Mouse (Mus musculus): ENCODE results near the gene Vmn1r72. TPM values are rescaled to one million over a fixed set of nuclear protein-coding genes. Genes with fewer than 3 reads are reported as not detected.
"Not testable (repeated sequence)": the region's sequence is repeated elsewhere in the genome, so short reads cannot be mapped to it uniquely, and the experiment has no call there.

Vmn1r72 gene
- not detected in 2 replicates for polyA plus RNA-seq (2015; fragmentation: Nextera tagmentation; extraction: Ambion mirVana)

- not testable (repeated sequence) for H3K9ac ChIP-seq; H3K4me1 ChIP-seq (replicated peaks); ATAC-seq (ENCODE audit: low read depth); H3K27me3 ChIP-seq; H3K27ac ChIP-seq (replicated peaks); H3K4me3 ChIP-seq; H3K36me3 ChIP-seq; H3K4me2 ChIP-seq
- H3K9me3 ChIP-seq: peaks cover 16% of the 10 kb centered on the region
Measured at GRCm38 (mm10) chr7:11680047-11680446, at the start of gene Vmn1r72. Gene Vmn1r72, minus strand, starts transcription at chr7:11680147.

DNA sequence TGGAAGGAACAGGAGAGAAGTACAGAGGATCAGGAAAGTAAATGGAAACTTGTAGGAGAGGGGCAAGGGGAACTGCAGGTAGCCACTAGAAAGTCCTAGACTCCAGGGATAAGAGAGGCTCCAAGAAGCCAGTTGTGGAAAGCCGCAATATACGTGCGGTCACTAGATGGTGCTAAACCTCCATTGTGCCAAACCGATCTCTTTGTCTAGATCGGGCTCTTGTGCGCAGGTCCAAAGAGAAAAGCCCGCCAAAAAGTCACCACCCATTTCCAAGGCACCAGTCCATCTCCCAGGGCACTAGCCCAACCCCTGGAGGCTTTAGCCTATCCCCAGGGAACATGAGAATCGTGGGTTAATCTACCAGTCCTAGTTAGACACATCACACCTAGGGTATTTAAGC is 62.9 kb downstream of the Vmn1r72 start:
- H3K4me3 ChIP-seq; H3K27ac ChIP-seq (replicated peaks); H3K36me3 ChIP-seq; H3K27me3 ChIP-seq; H3K4me2 ChIP-seq; ATAC-seq (ENCODE audit: low read depth); H3K4me1 ChIP-seq (replicated peaks); H3K9me3 ChIP-seq; H3K9ac ChIP-seq: not testable (repeated sequence)
- 11% methylated on average over 8 of the region's 8 CpGs for WGBS

Other genes with a start within 250 kb of the Vmn1r72 start
- gene Zscan4-ps2, start 165.8 kb downstream of the Vmn1r72 start, polyA plus RNA-seq (2015; fragmentation: Nextera tagmentation; extraction: Ambion mirVana): not detected in 2 replicates
- not detected in 2 replicates for gene Zscan4-ps3, start 70.8 kb downstream of the Vmn1r72 start, polyA plus RNA-seq (2015; fragmentation: Nextera tagmentation; extraction: Ambion mirVana)
- gene Vmn1r73, start 50.1 kb upstream of the Vmn1r72 start, polyA plus RNA-seq (2015; fragmentation: Nextera tagmentation; extraction: Ambion mirVana): not detected in 2 replicates
- not detected in 2 replicates for gene Vmn1r74, start 153.8 kb upstream of the Vmn1r72 start, polyA plus RNA-seq (2015; fragmentation: Nextera tagmentation; extraction: Ambion mirVana)
- not detected in 2 replicates for gene Vmn1r75, start 194.5 kb upstream of the Vmn1r72 start, polyA plus RNA-seq (2015; fragmentation: Nextera tagmentation; extraction: Ambion mirVana)

Measured in neural tube, embryonic 13.5 days (tissue).